Mouse (Mus musculus) cerebral cortex, adult 2 months (tissue): Measurements from ENCODE around the gene Fam120b.

Source experiments
- WGBS: fragments of 180-500 bp; shearing (Covaris S2); methylation state at CpG from one replicate; pipeline ENCODE4 v1.1.7; 2018; 5-methylcytosine and 5-hydroxymethylcytosine counted together

Fam120b gene

DNA sequence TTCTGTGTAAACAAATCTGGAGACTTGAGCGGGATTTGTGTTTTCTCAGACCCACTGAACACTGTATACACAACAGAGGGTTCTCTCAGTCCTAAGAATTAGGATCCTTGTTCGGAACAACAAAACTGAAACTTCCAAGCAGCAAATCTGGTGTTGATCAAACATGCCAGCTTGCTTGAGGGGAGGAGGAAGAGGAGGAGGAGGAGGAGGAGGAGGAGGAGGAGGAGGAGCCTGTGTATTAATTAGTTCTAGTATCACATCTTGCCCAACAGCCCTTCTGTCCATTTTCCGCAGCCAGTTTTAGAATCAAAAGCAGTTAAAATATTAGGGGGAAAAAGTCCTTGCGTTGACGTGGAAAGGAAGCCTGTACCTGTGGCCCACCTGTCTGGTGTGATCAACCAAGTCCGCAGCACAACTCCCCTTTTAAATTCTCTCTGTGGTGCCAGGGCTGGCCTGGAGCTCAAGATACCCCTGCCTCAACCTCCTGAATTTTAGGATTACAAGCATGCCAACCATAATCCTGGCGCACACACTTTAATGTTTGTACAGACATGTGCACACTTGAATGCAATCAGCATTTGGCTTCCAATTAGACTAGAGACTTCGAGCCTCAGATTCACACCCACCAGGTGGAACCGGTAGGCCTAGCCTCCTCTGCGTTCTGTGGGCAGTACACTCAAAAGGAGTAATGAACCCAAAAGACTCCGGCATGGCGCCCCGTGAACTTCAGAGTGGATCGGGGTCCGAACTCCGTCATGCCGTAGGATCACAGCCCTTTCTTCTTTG is 16.1 kb upstream of the Fam120b start:
- 35% methylated on average over 17 of the region's 17 CpGs for WGBS

DNA sequence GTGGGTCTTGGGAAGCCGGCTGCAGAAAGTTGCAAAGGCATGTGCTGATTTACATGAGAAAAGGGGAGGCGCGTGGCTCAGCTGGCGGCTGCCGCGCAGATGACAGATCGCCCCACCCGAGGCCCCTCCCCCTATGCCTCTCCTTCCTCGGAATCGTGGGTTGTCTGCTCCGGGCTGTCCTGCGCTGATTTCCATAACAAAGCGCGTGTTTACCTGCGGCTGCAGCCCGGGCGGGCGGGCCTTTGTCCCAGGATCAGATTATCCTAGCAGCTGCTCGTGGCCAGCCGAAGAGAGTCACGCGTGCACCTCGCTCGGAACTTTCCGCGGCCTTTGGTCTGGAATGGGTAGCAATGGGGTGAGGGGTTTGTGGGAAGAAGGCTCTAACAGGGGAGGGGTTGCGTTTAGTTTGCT is 15.4 kb upstream of the Fam120b start:
- 1% methylated on average over 27 of the region's 27 CpGs for WGBS

DNA sequence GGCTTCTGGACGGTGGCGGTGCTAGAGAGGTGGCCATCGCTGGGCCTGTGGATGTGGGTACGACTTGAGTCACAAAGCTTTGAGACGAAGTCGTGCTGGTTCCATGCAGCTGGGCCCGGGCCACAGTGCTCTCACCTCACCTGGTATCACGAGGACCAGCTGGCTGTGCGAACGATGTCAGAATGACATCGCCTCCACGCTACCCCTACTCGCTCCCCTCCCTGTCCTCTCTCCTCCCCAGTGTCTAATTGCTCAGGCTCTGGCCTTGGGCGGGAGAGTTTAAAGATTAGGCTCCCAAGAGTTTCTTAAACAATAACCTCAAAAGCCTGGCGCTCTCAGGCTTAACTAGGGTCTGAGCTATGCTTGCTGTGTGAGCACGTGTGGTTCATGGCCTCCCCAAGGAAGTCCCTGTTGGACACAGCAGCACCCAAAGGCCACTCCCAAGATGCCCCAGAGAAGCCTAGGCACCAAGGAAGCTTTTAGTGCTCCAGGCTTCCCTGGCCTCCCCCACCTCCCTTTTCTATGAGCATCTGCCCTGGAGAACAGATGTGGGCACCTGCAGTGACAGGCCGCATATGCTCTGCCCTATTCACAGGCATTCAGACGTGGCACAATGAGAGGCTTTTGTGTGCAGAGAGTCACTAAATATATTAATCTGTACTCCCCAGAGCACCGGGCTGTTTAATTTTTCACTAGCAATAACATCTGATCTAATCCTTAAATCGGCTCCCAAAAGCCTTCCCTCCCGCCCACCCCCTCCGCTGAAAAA is 14.7 kb upstream of the Fam120b start:
- WGBS: 20% methylated on average over 22 of the region's 22 CpGs

DNA sequence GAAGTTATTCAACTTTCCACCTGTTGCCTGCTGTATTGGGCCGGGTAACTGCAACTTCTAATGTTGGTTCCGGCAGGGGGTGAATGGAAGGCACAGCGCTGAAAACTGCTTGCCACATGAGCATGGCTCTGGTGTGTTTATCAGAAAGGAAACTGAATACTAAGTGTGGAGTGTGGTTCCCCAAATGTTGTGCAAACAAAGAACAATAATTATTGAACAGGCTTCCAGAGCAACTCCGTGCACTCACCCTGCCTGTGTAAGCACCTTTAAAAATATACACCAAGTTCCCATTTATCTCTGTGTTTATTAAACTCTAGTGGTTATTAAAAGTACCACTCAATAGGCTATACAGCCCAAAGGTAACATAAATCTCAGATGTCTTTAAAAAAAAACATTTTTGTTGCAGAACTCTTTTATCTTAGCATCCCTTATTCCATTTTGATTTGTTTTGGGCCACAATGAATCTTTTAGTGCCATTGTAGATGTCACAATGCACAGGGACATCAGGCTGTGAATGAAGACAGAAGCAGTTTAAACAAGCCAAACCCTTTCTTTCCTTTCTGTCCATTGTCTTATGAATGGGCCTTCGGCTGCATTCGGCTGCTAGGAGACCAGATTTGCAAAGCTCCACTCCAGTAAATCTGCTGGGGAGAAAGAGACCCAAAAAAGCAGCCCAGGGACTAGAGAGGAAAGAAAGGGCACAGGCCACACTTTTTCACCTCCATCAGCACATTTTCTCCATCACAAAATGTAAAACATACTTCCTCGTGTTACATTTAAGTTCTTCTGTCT is 13.9 kb upstream of the Fam120b start:
- WGBS: 51% methylated on average over 7 of the region's 7 CpGs

DNA sequence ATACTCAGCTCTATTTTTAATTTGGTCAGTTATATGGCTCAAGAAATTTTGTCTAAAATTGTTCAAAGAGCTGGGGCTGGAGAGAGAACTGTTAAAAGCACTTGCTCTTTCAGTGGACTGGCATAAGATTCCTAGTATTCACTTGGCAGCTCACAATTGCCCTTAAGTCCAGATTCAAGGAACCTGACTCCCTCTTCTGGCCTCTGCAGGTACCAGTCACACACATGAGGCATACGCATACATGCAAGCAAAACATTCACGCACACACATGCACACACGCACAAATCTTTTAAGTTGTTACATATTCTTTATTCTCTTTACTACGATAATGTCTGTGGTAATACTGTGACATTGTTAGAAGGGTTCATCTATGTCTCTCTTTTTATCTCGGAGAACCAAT is 12.6 kb upstream of the Fam120b start:
- 97% methylated on average over 5 of the region's 5 CpGs for WGBS

DNA sequence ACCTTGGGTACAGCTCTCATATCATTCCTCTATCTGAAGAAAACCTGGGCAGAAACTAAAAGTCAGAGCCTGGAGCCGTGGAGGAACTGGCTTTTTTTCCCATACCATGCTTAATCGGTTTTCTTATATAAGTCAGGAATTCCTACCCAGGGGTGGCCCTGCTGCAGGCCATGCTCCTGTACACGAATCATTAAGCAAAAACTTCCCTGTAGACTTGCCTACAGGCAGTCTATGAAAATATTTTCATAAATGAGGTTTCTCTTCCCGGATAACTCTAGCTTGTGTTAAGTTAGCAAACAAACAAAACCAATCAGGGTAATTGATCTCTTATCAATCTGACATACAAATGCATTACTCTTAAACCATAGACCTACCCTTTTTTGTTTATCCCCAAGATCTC is 7.1 kb upstream of the Fam120b start:
- 88% methylated on average over 4 of the region's 4 CpGs for WGBS

DNA sequence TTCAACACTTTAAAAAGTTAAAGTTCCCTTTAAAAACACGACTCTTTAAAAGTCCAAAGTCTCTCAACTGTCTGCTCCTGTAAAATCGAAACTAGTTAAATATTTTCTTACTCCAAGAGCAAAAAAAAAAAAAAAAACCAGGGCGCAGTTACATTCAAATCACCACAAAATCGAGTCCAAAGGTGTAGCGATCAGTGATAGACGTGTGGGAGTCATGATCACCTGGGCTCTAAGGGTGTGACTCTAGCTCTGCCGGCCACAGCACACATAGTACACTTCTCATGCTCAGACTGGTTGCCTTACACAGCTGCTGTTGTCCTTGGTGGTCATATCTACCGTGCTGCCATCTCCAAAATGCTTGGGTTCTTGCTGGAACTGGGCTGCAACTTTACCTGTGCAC is 6.6 kb upstream of the Fam120b start:
- 82% methylated on average over 8 of the region's 8 CpGs for WGBS

DNA sequence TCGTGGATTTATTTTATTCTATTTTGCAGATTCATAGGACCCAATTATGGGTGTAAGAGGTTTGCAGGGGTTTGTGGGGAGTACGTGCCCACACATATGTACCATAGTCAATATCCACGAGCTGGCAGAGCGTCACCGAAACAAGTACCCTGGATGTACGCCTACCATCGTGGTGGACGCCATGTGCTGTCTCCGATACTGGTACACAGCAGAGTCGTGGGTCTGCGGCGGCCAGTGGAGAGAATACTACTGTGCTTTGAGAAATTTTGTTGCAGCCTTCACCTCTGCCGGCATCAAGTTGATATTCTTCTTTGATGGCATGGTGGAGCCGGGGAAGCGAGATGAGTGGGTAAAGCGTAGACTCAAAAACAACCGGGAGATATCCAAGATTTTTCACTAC is 5.7 kb downstream of the Fam120b start:
- 96% methylated on average over 17 of the region's 17 CpGs for WGBS

DNA sequence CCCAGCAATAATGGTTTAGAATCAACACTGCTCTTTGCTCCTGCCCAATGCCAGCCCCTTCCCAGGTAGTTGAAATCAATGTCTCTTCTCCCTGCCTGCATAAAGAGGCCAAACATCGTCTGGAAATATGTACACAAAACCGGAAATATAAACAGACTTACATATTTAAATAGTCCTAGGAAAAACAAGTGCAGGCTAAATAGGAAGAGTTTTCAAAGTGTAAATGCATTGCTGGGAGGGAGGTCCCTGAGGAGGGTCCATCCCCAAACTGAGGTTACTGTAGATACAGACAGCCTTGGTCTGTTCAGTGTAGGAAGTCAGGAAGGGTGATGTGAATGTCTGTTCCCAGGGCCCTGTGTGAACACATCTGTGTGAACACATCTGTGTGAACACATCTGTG is 10.6 kb downstream of the Fam120b start:
- WGBS: 85% methylated on average over 2 of the region's 2 CpGs

DNA sequence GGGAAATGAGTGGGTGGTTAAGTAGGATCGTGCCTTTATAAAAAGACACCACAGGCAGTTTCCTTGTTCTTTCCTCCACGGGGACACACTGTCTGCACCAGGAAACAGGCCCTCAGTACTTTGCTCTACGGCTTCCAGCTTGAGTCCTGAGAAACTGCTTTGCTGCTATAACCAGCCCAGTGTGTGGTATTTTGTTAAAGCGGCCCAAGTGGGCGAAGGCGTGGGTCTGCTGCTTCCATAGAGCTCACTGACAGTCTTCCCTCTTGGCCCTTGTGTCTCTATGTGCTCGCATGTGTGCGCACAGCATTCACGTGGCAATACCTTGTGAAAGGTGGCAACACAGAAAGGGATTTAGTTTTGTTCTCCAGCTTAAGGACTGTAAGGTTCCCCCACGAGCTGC is 13.3 kb downstream of the Fam120b start:
- 79% methylated on average over 10 of the region's 10 CpGs for WGBS

DNA sequence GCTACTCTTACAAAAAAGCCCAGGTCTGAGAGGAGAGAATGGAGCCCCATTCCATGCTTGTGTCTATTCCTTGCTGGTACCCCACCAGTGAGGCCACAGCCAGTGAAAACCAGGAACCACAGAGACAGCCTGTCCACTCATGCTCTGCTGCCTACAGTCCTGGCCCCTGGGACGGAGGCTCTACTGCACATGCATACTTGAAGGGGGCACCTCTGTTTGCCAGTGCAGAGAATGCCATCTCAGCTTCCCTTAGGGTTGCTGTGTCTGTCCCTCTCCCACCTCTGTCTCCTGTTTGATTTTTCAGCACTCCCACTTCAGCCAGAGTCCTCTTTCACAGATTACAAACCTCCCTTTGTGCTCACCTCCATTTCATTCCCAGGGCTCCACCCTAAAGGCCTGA is 14.9 kb downstream of the Fam120b start:
- 100% methylated on average over 1 of the region's 1 CpGs for WGBS

DNA sequence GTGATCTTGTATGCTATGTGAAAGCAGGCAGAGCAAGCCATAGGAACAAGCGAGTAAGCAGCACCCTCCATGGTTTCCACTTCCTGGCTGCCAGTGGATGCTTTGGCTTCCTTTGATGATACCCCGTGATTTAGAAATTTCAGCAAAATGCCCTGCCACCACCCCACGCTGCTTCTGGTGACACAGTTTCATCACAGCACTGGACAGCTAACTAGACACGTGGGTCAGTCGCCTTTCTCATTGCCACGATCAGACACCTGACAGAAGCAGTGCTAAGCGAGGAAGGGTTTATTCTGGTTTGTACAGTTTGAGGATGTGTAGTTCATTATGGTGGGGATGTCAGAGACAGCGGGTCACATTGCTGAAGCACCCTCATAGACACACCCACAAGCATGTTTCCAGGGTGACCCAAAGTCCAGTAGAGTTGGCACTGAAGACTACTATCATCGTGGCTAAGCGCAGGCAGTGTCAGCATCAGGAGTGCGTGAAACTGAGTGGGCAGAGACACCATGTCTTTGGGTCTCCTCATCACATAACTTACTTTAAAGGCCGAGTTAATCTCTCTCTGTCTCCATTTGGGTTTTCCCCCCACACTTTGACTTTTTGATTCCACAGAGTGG is 20.7 kb downstream of the Fam120b start:
- 87% methylated on average over 12 of the region's 12 CpGs for WGBS

DNA sequence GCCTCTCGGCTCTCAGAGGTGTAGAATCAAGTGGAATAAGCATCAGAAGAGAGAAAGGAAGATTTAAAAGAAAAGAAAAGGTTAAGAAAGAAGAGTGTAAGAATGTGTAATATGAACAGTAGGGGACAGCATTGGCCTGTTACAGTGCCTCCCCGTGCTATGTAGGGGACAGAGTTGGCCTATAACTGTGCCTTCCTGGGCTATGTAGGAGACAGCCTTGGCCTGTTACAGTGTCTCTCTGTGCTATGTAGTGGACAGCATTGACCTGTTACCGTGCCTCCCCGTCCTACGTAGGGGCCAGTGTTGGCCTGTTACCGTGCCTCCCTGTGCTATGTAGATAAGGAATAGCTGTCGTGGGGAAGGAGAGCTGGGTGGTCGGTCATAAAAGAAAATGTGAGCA is 23.5 kb downstream of the Fam120b start:
- 74% methylated on average over 8 of the region's 8 CpGs for WGBS

DNA sequence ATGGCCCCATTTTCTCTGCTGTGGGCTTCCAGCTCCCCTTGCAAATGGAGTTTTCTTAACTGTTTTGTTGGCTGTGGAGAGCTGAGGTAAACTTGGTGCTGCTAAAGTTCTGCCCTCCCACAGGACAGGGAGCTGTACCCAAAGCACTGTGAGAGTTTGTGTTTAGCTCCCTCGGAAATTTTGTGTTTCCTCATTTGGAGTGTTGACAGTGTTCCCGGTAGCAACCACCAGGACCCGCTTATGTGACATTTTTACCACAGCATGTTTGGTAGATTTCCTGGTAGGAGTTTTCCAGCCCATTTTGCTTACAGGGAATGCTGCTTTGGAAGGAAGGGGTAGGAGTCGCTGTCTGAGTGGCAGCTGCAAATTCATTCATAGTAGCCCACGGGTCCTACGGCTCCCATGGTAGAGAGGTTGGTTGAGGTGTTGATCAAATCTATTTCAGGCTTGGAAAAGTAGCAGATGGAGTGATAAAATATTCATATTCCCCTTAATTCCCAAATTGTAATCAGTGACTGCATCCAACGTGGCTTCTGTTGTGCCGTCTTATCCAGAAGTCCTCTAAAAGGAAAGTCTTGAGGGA is 24.1 kb downstream of the Fam120b start:
- WGBS: 53% methylated on average over 8 of the region's 8 CpGs

DNA sequence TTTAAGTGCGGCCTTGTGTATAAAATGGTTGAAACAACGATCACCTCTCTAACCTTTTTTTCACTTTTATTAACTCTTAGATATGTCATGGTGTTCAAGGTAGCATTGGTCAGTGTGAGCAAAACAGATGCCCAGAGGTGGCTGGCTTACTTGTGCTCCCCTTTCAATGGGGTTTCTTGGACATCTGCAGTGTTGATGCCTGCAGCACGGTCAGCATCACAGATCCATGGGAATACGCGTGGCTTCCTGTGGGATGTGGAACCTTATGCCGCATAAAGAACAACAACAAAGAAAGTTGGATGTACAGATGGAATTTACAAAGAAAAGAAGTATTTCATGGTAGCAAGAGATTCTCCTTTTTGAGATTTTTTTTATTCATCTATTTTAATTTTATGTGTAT is 25.4 kb downstream of the Fam120b start:
- WGBS: 94% methylated on average over 6 of the region's 6 CpGs

DNA sequence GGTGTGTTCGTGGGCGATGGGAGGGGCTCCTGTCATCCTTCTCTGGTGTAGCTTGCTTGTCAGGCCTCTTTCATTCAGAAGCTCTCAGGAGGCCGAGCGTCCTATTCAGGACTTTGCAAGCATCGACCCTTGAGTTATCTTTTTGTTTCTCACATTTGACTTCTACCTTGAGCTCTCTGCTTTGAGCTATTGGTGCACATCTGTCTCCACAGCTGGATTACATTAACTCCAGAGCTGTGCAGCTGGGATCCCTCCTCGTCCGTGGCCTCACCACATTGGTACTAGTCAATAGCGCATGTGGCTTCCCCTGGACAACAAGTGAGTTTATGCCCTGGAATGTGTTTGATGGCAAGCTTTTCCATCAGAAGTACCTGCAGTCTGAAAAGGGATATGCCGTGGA is 26.7 kb downstream of the Fam120b start:
- WGBS: 91% methylated on average over 9 of the region's 9 CpGs

DNA sequence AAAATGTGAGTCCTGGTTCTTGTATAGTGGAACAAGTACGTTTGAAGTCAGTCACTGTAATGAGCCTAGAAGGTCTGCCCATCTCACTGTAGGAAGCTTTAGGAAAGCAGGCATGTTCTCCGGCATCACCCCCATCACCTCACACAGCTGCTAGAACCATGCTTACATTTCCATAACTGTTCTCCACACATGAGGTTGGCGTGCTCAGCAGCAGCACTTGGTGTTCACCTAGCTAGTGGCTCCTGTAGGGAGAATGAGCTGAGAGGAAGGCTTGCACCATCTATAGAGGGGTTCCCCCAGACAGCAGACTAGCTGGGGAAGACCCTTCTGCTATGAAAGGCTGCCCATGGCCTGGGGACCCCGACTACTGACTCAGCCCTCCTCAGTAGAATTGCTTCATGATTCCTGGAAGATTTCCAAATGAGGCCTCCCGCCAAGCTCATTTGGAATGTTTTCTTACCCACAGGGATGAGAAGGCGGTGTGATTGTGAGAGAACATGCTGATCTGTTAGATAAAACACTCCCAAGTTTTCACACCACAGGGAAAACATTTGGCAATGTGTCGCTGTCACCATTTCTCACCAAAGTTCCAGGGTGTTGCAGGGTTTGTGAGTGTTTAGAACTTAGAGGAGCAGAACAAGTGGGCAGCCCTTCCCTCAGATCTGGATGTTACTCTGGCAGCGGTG is 27.2 kb downstream of the Fam120b start:
- WGBS: 37% methylated on average over 8 of the region's 8 CpGs

DNA sequence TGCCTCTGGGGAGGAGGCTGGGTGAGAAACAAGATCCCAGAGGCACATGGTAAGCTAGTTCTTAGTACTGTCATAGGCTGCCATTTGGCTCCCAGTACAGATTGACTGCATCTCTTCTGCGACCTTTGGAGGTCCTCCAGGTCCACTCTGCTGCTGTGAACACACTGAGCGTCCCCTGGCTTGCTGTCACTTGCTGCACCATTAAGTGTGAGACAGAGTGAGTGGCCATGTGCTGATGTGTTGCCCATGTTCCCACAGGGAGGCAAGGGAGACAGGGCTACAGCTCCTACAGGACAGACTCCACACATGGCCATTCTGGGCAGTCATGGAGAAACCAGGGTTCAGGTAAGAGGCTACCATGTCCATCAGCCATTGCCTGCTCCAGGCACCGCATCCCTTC is 29.9 kb downstream of the Fam120b start:
- 96% methylated on average over 3 of the region's 3 CpGs for WGBS

DNA sequence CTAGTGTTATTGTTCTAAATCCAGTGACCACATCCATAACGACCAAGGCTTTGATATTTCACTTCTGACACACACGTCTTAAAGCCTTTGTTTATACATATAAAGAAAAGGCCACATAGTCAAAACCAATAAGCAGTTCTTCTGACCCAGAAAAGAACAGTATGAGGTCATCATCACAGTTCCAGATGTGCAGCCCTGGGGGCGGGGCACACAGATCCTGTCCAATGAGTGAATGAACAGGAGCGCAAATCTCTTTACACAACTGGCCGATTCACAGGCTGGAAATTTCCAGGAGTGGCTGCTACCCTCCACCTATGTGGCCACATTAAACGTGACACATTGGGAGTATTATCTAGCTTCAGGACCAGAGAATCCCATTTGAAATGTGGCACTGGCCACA is 33.4 kb downstream of the Fam120b start:
- WGBS: 73% methylated on average over 6 of the region's 6 CpGs

DNA sequence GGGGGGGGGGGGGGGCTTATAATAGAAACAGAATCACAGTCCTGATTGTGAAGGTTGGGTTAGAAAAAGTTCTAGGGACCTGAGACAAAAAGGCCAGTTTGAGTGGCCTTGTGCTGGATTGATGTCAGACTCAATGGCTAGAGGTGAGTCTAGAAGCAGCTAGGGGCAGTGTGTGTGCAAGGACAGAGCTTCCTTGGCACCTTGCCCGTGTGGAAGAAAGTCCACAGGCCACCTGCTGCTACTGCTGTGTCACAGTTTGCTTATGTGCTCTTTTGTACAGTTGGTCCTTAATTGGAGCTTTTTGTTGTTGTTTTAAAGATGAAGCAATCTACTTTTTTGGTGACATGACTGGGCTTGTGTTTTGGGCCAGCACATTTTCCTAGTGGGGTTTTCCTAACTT is 33.9 kb downstream of the Fam120b start:
- WGBS: 50% methylated on average over 1 of the region's 1 CpGs

DNA sequence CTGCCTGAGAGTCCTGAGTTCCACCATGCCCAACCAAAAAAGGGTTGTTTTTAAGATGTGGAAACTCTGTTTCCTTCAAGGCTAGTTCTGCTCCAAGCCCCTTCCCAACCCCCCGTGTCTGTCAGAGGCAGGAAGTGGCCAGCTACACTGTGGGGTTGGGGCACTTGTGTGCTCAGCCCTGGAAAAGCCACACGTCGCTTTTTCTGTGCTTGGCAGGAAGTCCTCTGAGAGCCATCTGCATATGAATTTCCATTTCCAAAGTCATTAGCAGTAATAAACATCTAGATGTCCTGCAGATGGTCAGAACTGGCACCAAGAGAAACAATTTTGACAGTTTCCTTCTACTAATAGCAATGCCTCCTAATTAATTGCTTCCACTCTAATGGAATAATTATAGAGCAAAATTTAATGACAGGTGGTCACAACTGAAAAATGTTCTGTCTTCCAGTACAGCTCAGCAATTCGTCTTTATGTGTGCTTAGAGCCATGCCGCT is 35.1 kb downstream of the Fam120b start:
- 70% methylated on average over 5 of the region's 5 CpGs for WGBS
